ENCODE assay signal across 8 mouse cellular contexts in genomic region chr3:101528157-101528899, GRCm38 (mm10).
DNase-seq lines count a peak whose midpoint lies in the region; ATAC-seq and TF ChIP-seq lines count a peak whose summit lies in the region.

No protein-coding gene starts in this region.

- no peak overlapping the region for H3K4me3 ChIP-seq in forebrain, embryonic 16.5 days (replicated peaks; ENCODE audit: low read length)
- no peak overlapping the region for H3K4me3 ChIP-seq in forebrain, embryonic 13.5 days
- H3K4me3 ChIP-seq in lung, postnatal 0 days (ENCODE audit: low read depth, low read length), result no peak overlapping the region
- no peak overlapping the region for H3K4me3 ChIP-seq in layer of hippocampus, adult 2 months

- 35% methylated on average over 6 of the region's 8 CpGs for WGBS in forebrain, embryonic 16.5 days
- WGBS in forebrain, embryonic 13.5 days, result 38% methylated on average over 6 of the region's 8 CpGs
- WGBS in lung, postnatal 0 days, result 35% methylated on average over 6 of the region's 8 CpGs

- no peaks in the 10 kb centered on the region for H3K27me3 ChIP-seq in forebrain, embryonic 16.5 days (replicated peaks; ENCODE audit: control insufficient read depth, insufficient read depth, low read length)
- no peaks in the 10 kb centered on the region for H3K27me3 ChIP-seq in forebrain, embryonic 13.5 days
- H3K27me3 ChIP-seq in lung, postnatal 0 days (replicated peaks; ENCODE audit: insufficient read depth, low read length), result no peaks in the 10 kb centered on the region

- no peak overlapping the region for H3K27ac ChIP-seq in forebrain, embryonic 16.5 days (ENCODE audit: low read length)
- no peak overlapping the region for H3K27ac ChIP-seq in forebrain, embryonic 13.5 days
- no peak overlapping the region for H3K27ac ChIP-seq in lung, postnatal 0 days (ENCODE audit: low read length)
- H3K27ac ChIP-seq in layer of hippocampus, adult 2 months, result no peak overlapping the region

- ATAC-seq in forebrain, embryonic 16.5 days, result peak; percentile 11; the same call in 1 of the 2 replicates
- ATAC-seq in forebrain, embryonic 13.5 days, result no peak
- ATAC-seq in lung, postnatal 0 days, result peak; percentile 86

- H3K9me3 ChIP-seq in forebrain, embryonic 16.5 days (ENCODE audit: control insufficient read depth, low read length), result no peaks in the 10 kb centered on the region
- no peaks in the 10 kb centered on the region for H3K9me3 ChIP-seq in forebrain, embryonic 13.5 days (replicated peaks)
- no peaks in the 10 kb centered on the region for H3K9me3 ChIP-seq in lung, postnatal 0 days (ENCODE audit: low read length)

- H3K4me1 ChIP-seq in forebrain, embryonic 16.5 days (replicated peaks; ENCODE audit: control insufficient read depth, insufficient read depth, low read length), result peaks cover 8% of the 10 kb centered on the region
- H3K4me1 ChIP-seq in forebrain, embryonic 13.5 days, result peaks cover 23% of the 10 kb centered on the region
- H3K4me1 ChIP-seq in lung, postnatal 0 days (ENCODE audit: insufficient read depth, low read depth, low read length), result peaks cover 11% of the 10 kb centered on the region

- H3K4me2 ChIP-seq in forebrain, embryonic 16.5 days (ENCODE audit: low read length), result no peak overlapping the region
- H3K4me2 ChIP-seq in forebrain, embryonic 13.5 days, result no peak overlapping the region
- H3K4me2 ChIP-seq in lung, postnatal 0 days (replicated peaks; ENCODE audit: low read depth, low read length), result no peak overlapping the region

- no peak for TF ChIP-seq CTCF in lung, postnatal 0 days (IDR thresholded peaks at IDR 0.05)
- no peak for TF ChIP-seq CTCF in layer of hippocampus, adult 2 months (conservative IDR thresholded peaks at IDR 0.05)

- 0 out of 2 replicates have a peak, but pooled peaks have one; percentile 27 for TF ChIP-seq EP300 in lung, postnatal 0 days (IDR thresholded peaks at IDR 0.05)

- H3K36me3 ChIP-seq in forebrain, embryonic 16.5 days (ENCODE audit: control insufficient read depth, insufficient read depth), result no peaks in the 10 kb centered on the region
- no peaks in the 10 kb centered on the region for H3K36me3 ChIP-seq in forebrain, embryonic 13.5 days (ENCODE audit: poor library complexity, severe bottlenecking)
- no peaks in the 10 kb centered on the region for H3K36me3 ChIP-seq in lung, postnatal 0 days (ENCODE audit: insufficient read depth, low read length)

- intact Hi-C loops in heart, postnatal 10 days (cut with DNase I), result loop anchor here (2.0 kb wide), 1 partner anchor 18 kb away; no protein-coding TSS in a partner anchor

- peak; percentile 45 for DNase-seq in 3134 (ENCODE audit: extremely low read depth, insufficient read length, low spot score)
- peak; percentile 41 to 43 for DNase-seq in heart, postnatal 10 days
- DNase-seq in lung, postnatal 0 days (ENCODE audit: low spot score), result peak; percentile 79
- DNase-seq in layer of hippocampus, adult 2 months (ENCODE audit: low spot score in 2 of 2), result no peak
- DNase-seq in right cerebral cortex, postnatal 36 days (ENCODE audit: low spot score in 2 of 2), result no peak
- no peak for DNase-seq in ovary, postnatal 14 days (ENCODE audit: low spot score)

- H3K9ac ChIP-seq in forebrain, embryonic 16.5 days (replicated peaks; ENCODE audit: low read depth, low read length), result no peak overlapping the region
- H3K9ac ChIP-seq in forebrain, embryonic 13.5 days, result no peak overlapping the region
- H3K9ac ChIP-seq in lung, postnatal 0 days (replicated peaks; ENCODE audit: low read depth), result no peak overlapping the region

Comparison
In these comparisons a context has a peak if more than half of its experiments do, and no peak if none do; other contexts are left out.
1. DNase-seq: peak in 3134 (single experiment), heart, postnatal 10 days (2 of 2) and lung, postnatal 0 days (single experiment); none in layer of hippocampus, adult 2 months (0 of 2), right cerebral cortex, postnatal 36 days (0 of 2) and ovary, postnatal 14 days (single experiment).